Mouse (Mus musculus): Measurements from ENCODE around the gene Rpsa. TPM values are rescaled to one million over a fixed set of nuclear protein-coding genes. Genes with fewer than 3 reads are reported as not detected.

The Rpsa gene
- total and polyA plus RNA-seq, 2 experiments from 2014 or later: 876 to 1,524 TPM

- H3K4me2 ChIP-seq (ENCODE audit: low read depth, low read length, poor library complexity, severe bottlenecking): no peak overlapping the region
- 45% methylated on average over 4 of the region's 4 CpGs for WGBS
- H3K4me1 ChIP-seq (ENCODE audit: insufficient read depth, low read length): no peaks in the 10 kb centered on the region
- H3K27me3 ChIP-seq (ENCODE audit: insufficient read depth, low read length): no peaks in the 10 kb centered on the region
- DNase-seq (ENCODE audit: low spot score) (no peak), ATAC-seq (ENCODE audit: low FRiP score) (no peak)
- H3K9ac ChIP-seq (replicated peaks; ENCODE audit: low read length, poor library complexity, severe bottlenecking): no peak overlapping the region
- no peak overlapping the region for H3K4me3 ChIP-seq (ENCODE audit: low read depth, low read length)
- no peak overlapping the region for H3K27ac ChIP-seq (ENCODE audit: low read depth, low read length)
- no peaks in the 10 kb centered on the region for H3K36me3 ChIP-seq (ENCODE audit: insufficient read depth, low read length)
- H3K9me3 ChIP-seq (ENCODE audit: low read length): no peaks in the 10 kb centered on the region
- no peak for TF ChIP-seq CTCF (IDR thresholded peaks at IDR 0.05)
Measured at GRCm38 (mm10) chr9:120158047-120158446, 30.6 kb downstream of the Rpsa start.

- DNase-seq (ENCODE audit: low spot score) (no peak), ATAC-seq (ENCODE audit: low FRiP score) (no peak)
- WGBS: 88% methylated on average over 16 of the region's 16 CpGs
- no peak for TF ChIP-seq CTCF (IDR thresholded peaks at IDR 0.05)
- Histone ChIP-seq H3K4me1 (ENCODE audit: insufficient read depth, low read length) (no peaks in the 10 kb centered on the region), H3K9me3 (ENCODE audit: low read length) (no peaks in the 10 kb centered on the region), H3K4me2 (ENCODE audit: low read depth, low read length, poor library complexity, severe bottlenecking) (no peak overlapping the region), H3K27me3 (ENCODE audit: insufficient read depth, low read length) (no peaks in the 10 kb centered on the region), H3K36me3 (ENCODE audit: insufficient read depth, low read length) (no peaks in the 10 kb centered on the region), H3K27ac (ENCODE audit: low read depth, low read length) (no peak overlapping the region), H3K9ac (replicated peaks; ENCODE audit: low read length, poor library complexity, severe bottlenecking) (no peak overlapping the region), H3K4me3 (ENCODE audit: low read depth, low read length) (no peak overlapping the region)
Measured at GRCm38 (mm10) chr9:120163862-120164261, 36.4 kb downstream of the Rpsa start.

DNA sequence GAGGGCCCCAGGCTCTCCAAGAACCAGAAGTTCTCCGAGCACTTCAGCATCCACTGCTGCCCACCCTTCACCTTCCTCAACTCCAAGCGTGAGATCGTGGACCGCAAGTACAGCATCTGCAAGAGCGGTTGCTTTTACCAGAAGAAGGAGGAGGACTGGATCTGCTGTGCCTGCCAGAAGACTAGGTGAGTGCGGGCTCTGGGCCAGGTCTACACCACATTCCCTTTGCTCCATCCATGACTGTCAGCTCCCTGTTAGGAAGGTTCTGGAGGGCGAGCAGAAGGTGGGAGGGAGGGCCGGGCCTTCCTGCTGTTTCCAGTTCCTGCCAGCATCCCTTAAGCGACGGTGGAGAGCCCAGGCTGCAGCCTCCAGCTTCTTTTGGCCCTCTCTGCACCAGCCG, 40.3 kb downstream of the Rpsa start:
- Histone ChIP-seq H3K4me2 (ENCODE audit: low read depth, low read length, poor library complexity, severe bottlenecking) (no peak overlapping the region), H3K4me3 (ENCODE audit: low read depth, low read length) (no peak overlapping the region), H3K27me3 (ENCODE audit: insufficient read depth, low read length) (no peaks in the 10 kb centered on the region), H3K9me3 (ENCODE audit: low read length) (no peaks in the 10 kb centered on the region), H3K9ac (replicated peaks; ENCODE audit: low read length, poor library complexity, severe bottlenecking) (no peak overlapping the region), H3K36me3 (ENCODE audit: insufficient read depth, low read length) (no peaks in the 10 kb centered on the region), H3K27ac (ENCODE audit: low read depth, low read length) (no peak overlapping the region), H3K4me1 (ENCODE audit: insufficient read depth, low read length) (no peaks in the 10 kb centered on the region)
- 78% methylated on average over 11 of the region's 11 CpGs for WGBS
- no peak for TF ChIP-seq CTCF (IDR thresholded peaks at IDR 0.05)
- ATAC-seq (ENCODE audit: low FRiP score) (no peak), DNase-seq (ENCODE audit: low spot score) (no peak)

GRCm38 (mm10) chr9:120171295-120171694, 43.8 kb downstream of the Rpsa start:
- no peaks in the 10 kb centered on the region for H3K4me1 ChIP-seq (ENCODE audit: insufficient read depth, low read length)
- H3K36me3 ChIP-seq (ENCODE audit: insufficient read depth, low read length): no peaks in the 10 kb centered on the region
- no peaks in the 10 kb centered on the region for H3K27me3 ChIP-seq (ENCODE audit: insufficient read depth, low read length)
- ATAC-seq (ENCODE audit: low FRiP score) (no peak), DNase-seq (ENCODE audit: low spot score) (peak; percentile 54)
- WGBS: 36% methylated on average over 5 of the region's 5 CpGs
- H3K9me3 ChIP-seq (ENCODE audit: low read length): no peaks in the 10 kb centered on the region
- no peak overlapping the region for H3K4me3 ChIP-seq (ENCODE audit: low read depth, low read length)
- H3K4me2 ChIP-seq (ENCODE audit: low read depth, low read length, poor library complexity, severe bottlenecking): no peak overlapping the region
- no peak overlapping the region for H3K9ac ChIP-seq (replicated peaks; ENCODE audit: low read length, poor library complexity, severe bottlenecking)
- TF ChIP-seq CTCF (IDR thresholded peaks at IDR 0.05): peak; percentile 73
- no peak overlapping the region for H3K27ac ChIP-seq (ENCODE audit: low read depth, low read length)

DNA sequence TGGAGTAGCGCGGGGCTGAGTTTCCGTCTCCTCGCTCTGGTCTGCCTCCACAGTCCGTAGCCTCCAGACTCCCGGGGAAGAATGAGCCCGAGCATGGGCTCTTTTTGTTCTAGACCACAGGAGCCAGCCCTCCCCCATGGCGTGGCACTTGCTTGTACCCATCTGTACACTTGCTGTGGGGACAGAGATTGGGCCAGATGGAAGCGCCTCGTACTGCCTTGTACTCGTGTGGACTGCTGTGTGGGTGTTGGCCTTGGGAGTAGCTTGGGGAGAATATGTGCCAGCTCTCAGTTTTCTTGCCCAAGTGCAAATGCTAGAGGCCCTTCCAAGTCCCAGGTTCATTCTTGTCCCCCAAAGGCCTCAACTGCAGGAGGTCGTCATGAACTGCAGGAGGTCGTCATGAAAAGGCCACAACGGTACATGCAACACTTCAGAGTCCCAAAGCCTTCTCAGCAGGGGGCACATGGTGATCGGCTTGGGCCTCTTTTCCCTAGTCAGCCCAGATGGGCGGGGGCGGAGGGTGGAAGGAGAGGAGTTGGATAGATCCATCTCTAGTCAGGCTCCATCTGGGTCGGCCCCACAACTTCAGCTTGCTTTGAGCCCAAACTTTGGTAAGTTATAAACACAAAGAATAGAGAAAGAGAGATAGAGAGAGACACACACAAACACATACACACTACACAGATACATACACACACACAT, 47.1 kb downstream of the Rpsa start:
- H3K9me3 ChIP-seq (ENCODE audit: low read length): no peaks in the 10 kb centered on the region
- no peaks in the 10 kb centered on the region for H3K36me3 ChIP-seq (ENCODE audit: insufficient read depth, low read length)
- DNase-seq (ENCODE audit: low spot score): no peak
- no peak for ATAC-seq (ENCODE audit: low FRiP score)
- 81% methylated on average over 18 of the region's 18 CpGs for WGBS
- TF ChIP-seq CTCF (IDR thresholded peaks at IDR 0.05): no peak
- H3K4me1 ChIP-seq (ENCODE audit: insufficient read depth, low read length): no peaks in the 10 kb centered on the region
- no peaks in the 10 kb centered on the region for H3K27me3 ChIP-seq (ENCODE audit: insufficient read depth, low read length)
- H3K27ac ChIP-seq (ENCODE audit: low read depth, low read length): no peak overlapping the region
- H3K4me2 ChIP-seq (ENCODE audit: low read depth, low read length, poor library complexity, severe bottlenecking): no peak overlapping the region
- no peak overlapping the region for H3K9ac ChIP-seq (replicated peaks; ENCODE audit: low read length, poor library complexity, severe bottlenecking)
- no peak overlapping the region for H3K4me3 ChIP-seq (ENCODE audit: low read depth, low read length)

GRCm38 (mm10) chr9:120178813-120179212, 51.3 kb downstream of the Rpsa start:
- 91% methylated on average over 10 of the region's 10 CpGs for WGBS

More at GRCm38 (mm10) chr9:120178813-120179212, 51.3 kb downstream of the Rpsa start:
- Histone ChIP-seq H3K4me2 (ENCODE audit: low read depth, low read length, poor library complexity, severe bottlenecking) (no peak overlapping the region), H3K36me3 (ENCODE audit: insufficient read depth, low read length) (no peaks in the 10 kb centered on the region), H3K9me3 (ENCODE audit: low read length) (no peaks in the 10 kb centered on the region), H3K27ac (ENCODE audit: low read depth, low read length) (no peak overlapping the region), H3K9ac (replicated peaks; ENCODE audit: low read length, poor library complexity, severe bottlenecking) (no peak overlapping the region), H3K27me3 (ENCODE audit: insufficient read depth, low read length) (no peaks in the 10 kb centered on the region), H3K4me1 (ENCODE audit: insufficient read depth, low read length) (no peaks in the 10 kb centered on the region), H3K4me3 (ENCODE audit: low read depth, low read length) (no peak overlapping the region)
- DNase-seq (ENCODE audit: low spot score): no peak
- ATAC-seq (ENCODE audit: low FRiP score): no peak
- TF ChIP-seq CTCF (IDR thresholded peaks at IDR 0.05): no peak

Other genes starting within 250 kb of the Rpsa start
- gene Wdr48, start 232.8 kb upstream of the Rpsa start, total RNA-seq (2014; rRNA removed): 53.0 and 75.3 TPM in 2 replicates
- gene Wdr48, start 232.8 kb upstream of the Rpsa start, polyA plus RNA-seq (2015; fragmentation: Nextera tagmentation; extraction: Ambion mirVana): 48.8 and 49.5 TPM in 2 replicates
- gene Gorasp1, start 190.1 kb upstream of the Rpsa start, total RNA-seq (2014; rRNA removed): 19.0 and 22.2 TPM in 2 replicates
- gene Gorasp1, start 190.1 kb upstream of the Rpsa start, polyA plus RNA-seq (2015; fragmentation: Nextera tagmentation; extraction: Ambion mirVana): 25.0 and 26.2 TPM in 2 replicates
- 4.6 and 4.9 TPM in 2 replicates for gene Ttc21a, start 190.1 kb upstream of the Rpsa start, total RNA-seq (2014; rRNA removed)
- gene Ttc21a, start 190.1 kb upstream of the Rpsa start, polyA plus RNA-seq (2015; fragmentation: Nextera tagmentation; extraction: Ambion mirVana): 1.1 and 1.4 TPM in 2 replicates
- 1.7 and 1.9 TPM in 2 replicates for gene Csrnp1, start 143.0 kb upstream of the Rpsa start, total RNA-seq (2014; rRNA removed)
- gene Csrnp1, start 143.0 kb upstream of the Rpsa start, polyA plus RNA-seq (2015; fragmentation: Nextera tagmentation; extraction: Ambion mirVana): 0.91 and 1.1 TPM in 2 replicates
- 0.05 TPM in 1 of 2 replicates, not detected in the other for gene Xirp1, start 104.1 kb upstream of the Rpsa start, total RNA-seq (2014; rRNA removed)
- gene Xirp1, start 104.1 kb upstream of the Rpsa start, polyA plus RNA-seq (2015; fragmentation: Nextera tagmentation; extraction: Ambion mirVana): not detected in 2 replicates
- 12.6 and 19.3 TPM in 2 replicates for gene Cx3cr1, start 57.8 kb upstream of the Rpsa start, total RNA-seq (2014; rRNA removed)
- gene Cx3cr1, start 57.8 kb upstream of the Rpsa start, polyA plus RNA-seq (2015; fragmentation: Nextera tagmentation; extraction: Ambion mirVana): 6.8 and 9.0 TPM in 2 replicates
- gene Ccr8, start 35.6 kb upstream of the Rpsa start, total RNA-seq (2014; rRNA removed): not detected in 2 replicates
- not detected in 2 replicates for gene Ccr8, start 35.6 kb upstream of the Rpsa start, polyA plus RNA-seq (2015; fragmentation: Nextera tagmentation; extraction: Ambion mirVana)
- 46.6 and 60.0 TPM in 2 replicates for gene Slc25a38, start 17.3 kb upstream of the Rpsa start, total RNA-seq (2014; rRNA removed)
- 35.3 and 37.8 TPM in 2 replicates for gene Slc25a38, start 17.3 kb upstream of the Rpsa start, polyA plus RNA-seq (2015; fragmentation: Nextera tagmentation; extraction: Ambion mirVana)
- gene Mobp, start 22.0 kb downstream of the Rpsa start, total RNA-seq (2014; rRNA removed): 1.4 TPM in 1 of 2 replicates, not detected in the other
- 0.15 and 0.16 TPM in 2 replicates for gene Mobp, start 22.0 kb downstream of the Rpsa start, polyA plus RNA-seq (2015; fragmentation: Nextera tagmentation; extraction: Ambion mirVana)
- 19.6 and 25.6 TPM in 2 replicates for gene Myrip, start 173.8 kb downstream of the Rpsa start, total RNA-seq (2014; rRNA removed)
- 6.8 and 7.0 TPM in 2 replicates for gene Myrip, start 173.8 kb downstream of the Rpsa start, polyA plus RNA-seq (2015; fragmentation: Nextera tagmentation; extraction: Ambion mirVana)

Measured in midbrain, postnatal 0 days (tissue).